Mouse (Mus musculus) megakaryocyte, embryonic 14.5 days (primary cell): Measurements from ENCODE around the gene Pigg.

ENCODE experiments used
- FLI1 ChIP-seq: IDR thresholded peaks from 2 replicates; pipeline ENCODE4 v1.6.1; 2012; ENCODE audit warnings: low read length, inconsistent platforms, mixed read lengths
- GATA1 ChIP-seq: IDR thresholded peaks from 3 replicates; pipeline ENCODE4 v1.6.1; 2012; ENCODE audit warnings: mixed read lengths, low read length, inconsistent platforms, borderline replicate concordance

GRCm38 (mm10) chr5:108270415-108270814 lies 42.0 kb upstream of the Pigg start:
- no peak for TF ChIP-seq GATA1
- TF ChIP-seq FLI1 = no peak
